Mouse (Mus musculus): ENCODE data around the gene Smarca4. TPM values are rescaled to one million over a fixed set of nuclear protein-coding genes. Genes with fewer than 3 reads are reported as not detected.

The Smarca4 gene
- polyA plus RNA-seq (2012; rRNA removed), result 14.1 and 16.4 TPM in 2 replicates

GRCm38 (mm10) chr9:21615617-21616231 is at the start of gene Smarca4:
Gene Smarca4, plus strand, starts transcription at chr9:21616169.

GRCm38 (mm10) chr9:21592703-21593121 is 23.3 kb upstream of the Smarca4 start, which contains the start of the genes Timm29 and Yipf2:
Gene Timm29, plus strand, starts transcription at chr9:21592722.
Gene Yipf2, minus strand, starts transcription at chr9:21592828.

GRCm38 (mm10) chr9:21723377-21724146 is 107.6 kb downstream of the Smarca4 start, which contains the start of gene Ldlr:
Gene Ldlr, plus strand, starts transcription at chr9:21723483.

Other genes starting within 250 kb of the Smarca4 start
- 18.1 and 20.1 TPM in 2 replicates for gene Ilf3, start 248.3 kb upstream of the Smarca4 start, polyA plus RNA-seq (2012; rRNA removed)
- 21.2 and 22.9 TPM in 2 replicates for gene Qtrt1, start 204.3 kb upstream of the Smarca4 start, polyA plus RNA-seq (2012; rRNA removed)
- gene Dnm2, start 191.3 kb upstream of the Smarca4 start, polyA plus RNA-seq (2012; rRNA removed), result 27.2 and 33.8 TPM in 2 replicates
- gene Tmed1, start 105.9 kb upstream of the Smarca4 start, polyA plus RNA-seq (2012; rRNA removed), result 18.9 and 20.8 TPM in 2 replicates
- 19.9 and 20.6 TPM in 2 replicates for gene AB124611, start 90.0 kb upstream of the Smarca4 start, polyA plus RNA-seq (2012; rRNA removed)
- 15.1 and 20.3 TPM in 2 replicates for gene Carm1, start 69.3 kb upstream of the Smarca4 start, polyA plus RNA-seq (2012; rRNA removed)
- 13.7 and 14.3 TPM in 2 replicates for gene Timm29, start 23.4 kb upstream of the Smarca4 start, polyA plus RNA-seq (2012; rRNA removed)
- 12.8 and 14.3 TPM in 2 replicates for gene Yipf2, start 23.3 kb upstream of the Smarca4 start, polyA plus RNA-seq (2012; rRNA removed)
- 23.3 and 25.4 TPM in 2 replicates for gene Ldlr, start 107.3 kb downstream of the Smarca4 start, polyA plus RNA-seq (2012; rRNA removed)
- 25.7 and 26.4 TPM in 2 replicates for gene Spc24, start 144.1 kb downstream of the Smarca4 start, polyA plus RNA-seq (2012; rRNA removed)
- gene Kank2, start 182.6 kb downstream of the Smarca4 start, polyA plus RNA-seq (2012; rRNA removed), result 8.2 and 9.7 TPM in 2 replicates
- gene Angptl8, start 219.3 kb downstream of the Smarca4 start, polyA plus RNA-seq (2012; rRNA removed), result 176 and 212 TPM in 2 replicates
- gene Dock6, start 236.5 kb downstream of the Smarca4 start, polyA plus RNA-seq (2012; rRNA removed), result 25.2 and 25.3 TPM in 2 replicates

All from liver, embryonic 18 days (tissue).